Mouse (Mus musculus) MEL (cell line): Measurements from ENCODE around the gene Proca1.

Experiments
- CTCF ChIP-seq, 3 experiments: IDR thresholded peaks in 2 of 3; conservative IDR thresholded peaks in 1 of 3; 2 replicates each; pipeline ENCODE4 v1.5.1; 2011 to 2012; ENCODE audit warnings: low read length in 3 of 3, low read depth in 2 of 3, mild to moderate bottlenecking in 2 of 3, improper control_type of control experiment in 1 of 3, inconsistent platforms in 1 of 3, mixed read lengths in 1 of 3, moderate library complexity in 1 of 3; ENCODE audit not compliant: control insufficient read depth in 1 of 3, insufficient read depth in 1 of 3, poor library complexity in 1 of 3, severe bottlenecking in 1 of 3
- EP300 ChIP-seq, 2 experiments: IDR thresholded peaks; 2 replicates each; pipeline ENCODE4 v1.6.1; 2011; ENCODE audit warnings: improper control_type of control experiment in 2 of 2, low read length in 2 of 2, low read depth in 1 of 2, mild to moderate bottlenecking in 1 of 2
- MAFK ChIP-seq: IDR thresholded peaks from 2 replicates; pipeline ENCODE4 v1.6.1; 2011; ENCODE audit warnings: low read depth, mild to moderate bottlenecking, low read length, improper control_type of control experiment, borderline replicate concordance
- MEF2A ChIP-seq: IDR thresholded peaks from 2 replicates; pipeline ENCODE4 v1.6.1; 2014; ENCODE audit warnings: low read depth, mild to moderate bottlenecking, inconsistent platforms, low read length, improper control_type of control experiment; ENCODE audit not compliant: poor library complexity, insufficient replicate concordance, severe bottlenecking; ENCODE audit errors: extremely low read depth
- MXI1 ChIP-seq: IDR thresholded peaks from 2 replicates; pipeline ENCODE4 v1.6.1; 2011; ENCODE audit warnings: mild to moderate bottlenecking, low read depth, low read length, improper control_type of control experiment
- NRF1 ChIP-seq: IDR thresholded peaks from 2 replicates; pipeline ENCODE4 v1.6.1; 2014; ENCODE audit warnings: low read depth, mild to moderate bottlenecking, inconsistent platforms, low read length, improper control_type of control experiment, moderate library complexity; ENCODE audit not compliant: poor library complexity, insufficient read depth, severe bottlenecking
- POLR2A ChIP-seq, 2 experiments: IDR thresholded peaks; 2 replicates each; pipeline ENCODE4 v1.6.1; 2011 to 2012; ENCODE audit warnings: low read length in 2 of 2, mild to moderate bottlenecking in 2 of 2, control low read depth in 1 of 2, improper control_type of control experiment in 1 of 2, low read depth in 1 of 2, moderate library complexity in 1 of 2; ENCODE audit not compliant: control insufficient read depth in 1 of 2, insufficient read depth in 1 of 2, poor library complexity in 1 of 2
- POLR2AphosphoS2 ChIP-seq: IDR thresholded peaks from 2 replicates; pipeline ENCODE4 v1.6.1; 2011; ENCODE audit warnings: low read length, improper control_type of control experiment
- TAL1 ChIP-seq: IDR thresholded peaks from 2 replicates; pipeline ENCODE4 v1.6.1; 2012; ENCODE audit warnings: mild to moderate bottlenecking, inconsistent platforms, low read length, moderate library complexity, mixed read lengths
- TCF12 ChIP-seq: IDR thresholded peaks from 2 replicates; pipeline ENCODE4 v1.6.1; 2014; ENCODE audit warnings: low read depth, mild to moderate bottlenecking, inconsistent platforms, low read length, improper control_type of control experiment, moderate library complexity
- USF2 ChIP-seq, 2 experiments: IDR thresholded peaks; 2 replicates each; pipeline ENCODE4 v1.6.1; 2011 to 2012; ENCODE audit warnings: improper control_type of control experiment in 2 of 2, low read length in 2 of 2, borderline replicate concordance in 1 of 2, inconsistent platforms in 1 of 2, low read depth in 1 of 2, mild to moderate bottlenecking in 1 of 2; ENCODE audit not compliant: insufficient read depth in 1 of 2
- ZMIZ1 ChIP-seq: IDR thresholded peaks from 2 replicates; pipeline ENCODE4 v1.6.1; 2012; ENCODE audit warnings: low read depth, mild to moderate bottlenecking, inconsistent platforms, low read length, improper control_type of control experiment, moderate library complexity

DNA sequence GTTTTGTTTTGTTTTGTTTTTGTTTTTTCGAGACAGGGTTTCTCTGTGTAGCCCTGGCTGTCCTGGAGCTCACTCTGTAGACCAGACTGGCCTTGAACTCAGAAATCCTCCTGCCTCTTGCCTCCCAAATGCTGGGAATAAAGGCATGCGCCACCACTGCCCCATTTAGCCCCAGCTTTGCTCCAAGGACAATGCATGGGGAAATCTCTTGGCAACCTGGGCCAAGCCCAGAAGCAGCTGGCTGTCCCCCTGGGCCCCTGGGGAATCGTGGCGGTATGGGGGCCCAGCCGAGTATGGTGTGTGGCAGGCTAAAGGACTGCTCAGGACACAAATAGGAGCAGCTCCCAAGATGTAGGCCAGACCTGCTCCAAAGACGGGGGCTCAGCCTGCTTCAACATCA is 11.1 kb downstream of the Proca1 start:
- TF ChIP-seq CTCF (IDR thresholded peaks at IDR 0.05 in 2 of 3, conservative IDR thresholded peaks at IDR 0.05 in 1 of 3; ENCODE audit: control insufficient read depth in 1 of 3, insufficient read depth in 1 of 3, low read depth in 2 of 3, low read length in 3 of 3, poor library complexity in 1 of 3, severe bottlenecking in 1 of 3) (no peak), TAL1 (no peak), EP300 (IDR thresholded peaks at IDR 0.05; ENCODE audit: low read depth in 1 of 2, low read length in 2 of 2) (no peak), NRF1 (no peak), USF2 (IDR thresholded peaks at IDR 0.05; ENCODE audit: borderline replicate concordance in 1 of 2, insufficient read depth in 1 of 2, low read depth in 1 of 2, low read length in 2 of 2) (no peak), POLR2AphosphoS2 (no peak; the same call in 1 of the 2 replicates), POLR2A (IDR thresholded peaks at IDR 0.05; ENCODE audit: control insufficient read depth in 1 of 2, insufficient read depth in 1 of 2, low read depth in 1 of 2, low read length in 2 of 2, poor library complexity in 1 of 2) (no peak), MEF2A (no peak), ZMIZ1 (no peak), MXI1 (no peak), MAFK (no peak), TCF12 (no peak)
